Mouse (Mus musculus) testis, adult 2 months (tissue): ENCODE data around the gene Zfp866.

Experiments used
- CTCF ChIP-seq: fragments of 200-500 bp; IDR thresholded peaks from 2 replicates; pipeline ENCODE4 v1.5.1; 2012; ENCODE audit warnings: low read depth, mild to moderate bottlenecking, inconsistent platforms, low read length, moderate library complexity; ENCODE audit not compliant: control insufficient read depth, insufficient read depth, insufficient replicate concordance
- POLR2A ChIP-seq: fragments of 200-500 bp; IDR thresholded peaks from 2 replicates; pipeline ENCODE4 v1.6.1; 2012; ENCODE audit warnings: low read depth, mild to moderate bottlenecking, inconsistent platforms, low read length, moderate library complexity; ENCODE audit not compliant: control insufficient read depth

GRCm38 (mm10) chr8:69789731-69790130, 1.2 kb downstream of the Zfp866 start:
- TF ChIP-seq CTCF, result no peak
- no peak for TF ChIP-seq POLR2A
